Mouse (Mus musculus): ENCODE results near the gene Bhlha15. TPM values are rescaled to one million over a fixed set of nuclear protein-coding genes. Genes with fewer than 3 reads are reported as not detected.

Bhlha15 gene
- total RNA-seq, 2 experiments from 2014 or later: not detected

- intact Hi-C loops (cut with DNase I; ENCODE audit: low total_unique reads): no loop called here
- DNase-seq: peak; percentile 95
Observed at GRCm38 (mm10) chr5:144223503-144223862, 33.4 kb downstream of the Bhlha15 start, which contains the start of gene Tecpr1. Tecpr1 (minus strand) TSS chr5:144223615.

GRCm38 (mm10) chr5:144223899-144224816, 34.1 kb downstream of the Bhlha15 start:
- intact Hi-C loops (cut with DNase I; ENCODE audit: low total_unique reads): no loop called here
- no peak for DNase-seq

- no peak for DNase-seq
- intact Hi-C loops (cut with DNase I; ENCODE audit: low total_unique reads): no loop called here
Observed at GRCm38 (mm10) chr5:144226220-144226619, 36.1 kb downstream of the Bhlha15 start.

GRCm38 (mm10) chr5:144230216-144230615, 40.1 kb downstream of the Bhlha15 start:
- intact Hi-C loops (cut with DNase I; ENCODE audit: low total_unique reads): no loop called here
- no peak for DNase-seq

- intact Hi-C loops (cut with DNase I; ENCODE audit: low total_unique reads): no loop called here
Observed at GRCm38 (mm10) chr5:144231410-144231809, 41.3 kb downstream of the Bhlha15 start.

GRCm38 (mm10) chr5:144232531-144232930, 42.4 kb downstream of the Bhlha15 start:
- no peak for DNase-seq
- intact Hi-C loops (cut with DNase I; ENCODE audit: low total_unique reads): no loop called here

More at GRCm38 (mm10) chr5:144231410-144231809, 41.3 kb downstream of the Bhlha15 start:
- DNase-seq: no peak

GRCm38 (mm10) chr5:144234222-144234621, 44.1 kb downstream of the Bhlha15 start:
- no peak for DNase-seq
- intact Hi-C loops (cut with DNase I; ENCODE audit: low total_unique reads): no loop called here

GRCm38 (mm10) chr5:144234714-144235113, 44.6 kb downstream of the Bhlha15 start:
- no peak for DNase-seq
- intact Hi-C loops (cut with DNase I; ENCODE audit: low total_unique reads): no loop called here

GRCm38 (mm10) chr5:144238969-144239368, 48.9 kb downstream of the Bhlha15 start:
- no peak for DNase-seq
- intact Hi-C loops (cut with DNase I; ENCODE audit: low total_unique reads): no loop called here

Other genes starting within 250 kb of the Bhlha15 start
- gene Ccz1, start 175.4 kb upstream of the Bhlha15 start, total RNA-seq (2021): 10 to 100 TPM; 28.2 to 30.0 TPM
- not detected for gene Ocm, start 163.6 kb upstream of the Bhlha15 start, total RNA-seq (2021)
- 10 to 100 TPM; 12.2 to 12.5 TPM for gene Lmtk2, start 89.8 kb upstream of the Bhlha15 start, total RNA-seq (2021)
- 10 to 100 TPM; 13.9 to 17.8 TPM for gene Tecpr1, start 33.3 kb downstream of the Bhlha15 start, total RNA-seq (2021)
- 10 to 100 TPM; 39.1 to 39.7 TPM for gene Bri3, start 54.2 kb downstream of the Bhlha15 start, total RNA-seq (2021)
- 1 to 10 TPM; 1.6 to 2.2 TPM for gene Baiap2l1, start 167.8 kb downstream of the Bhlha15 start, total RNA-seq (2021)